Mouse (Mus musculus) spleen, adult 2 months (tissue): ENCODE measurements at regions not wholly inside any gene's neighbourhood (a gene's known extent, or its start where the extent isn't known, plus 50 kb on each side); places are given as distances from the start of the nearest gene placed in this dataset.

ENCODE experiments used
- CTCF ChIP-seq: fragments of 200-500 bp; IDR thresholded peaks from 2 replicates; pipeline ENCODE4 v1.5.1; 2011; ENCODE audit warnings: mild to moderate bottlenecking, inconsistent platforms; ENCODE audit not compliant: insufficient read depth, insufficient read length, insufficient replicate concordance; ENCODE audit errors: extremely low read depth
- POLR2A ChIP-seq: fragments of 200-500 bp; IDR thresholded peaks from 2 replicates; pipeline ENCODE4 v1.6.1; 2011; ENCODE audit warnings: low read depth, low read length, inconsistent platforms

DNA sequence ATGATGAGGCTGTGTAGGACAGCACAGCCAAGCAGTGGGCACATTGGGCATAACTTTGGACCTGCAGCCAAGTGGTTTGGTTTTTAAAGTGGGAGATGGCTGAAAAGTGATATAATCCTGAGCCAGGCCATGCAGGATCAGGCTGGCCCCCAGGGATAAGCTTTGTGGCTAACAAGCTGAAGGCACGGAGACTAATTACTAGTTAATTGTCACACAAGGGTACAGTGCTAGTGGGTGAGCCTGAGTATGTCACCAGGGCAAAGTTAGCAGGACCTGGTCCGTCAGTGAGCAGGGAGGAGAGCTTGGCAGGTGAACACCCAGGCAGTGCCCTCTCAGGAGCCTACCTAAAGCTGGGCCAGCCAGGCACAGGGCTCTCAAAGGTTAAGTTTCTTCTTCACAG is 295.7 kb downstream of the Fut8 start:
- TF ChIP-seq CTCF (no peak), POLR2A (no peak)
